Comparison of ENCODE assay signal across 28 mouse cellular contexts in the genomic region with DNA sequence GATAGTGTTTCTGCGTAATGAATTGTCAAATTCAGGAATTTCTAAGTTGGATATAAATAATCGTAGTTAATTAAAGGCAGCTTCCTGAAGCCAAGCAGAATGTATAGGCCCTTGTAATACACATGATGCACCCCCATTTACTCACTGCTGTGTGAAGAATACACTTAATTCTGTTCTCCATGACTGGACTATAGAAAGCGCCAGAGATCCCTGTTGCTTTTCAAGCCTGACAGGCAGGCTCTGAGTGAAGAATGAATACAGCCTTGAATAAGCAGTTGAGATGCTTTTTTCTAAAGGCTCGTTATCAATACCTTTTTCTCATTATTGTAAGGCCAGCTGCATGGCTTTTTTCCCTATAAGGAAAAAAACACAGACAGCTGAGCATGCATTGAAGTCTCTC. TPM values are rescaled to one million over a fixed set of nuclear protein-coding genes. Genes with fewer than 3 reads are reported as not detected.
DNase-seq lines count a peak whose midpoint lies in the region; ATAC-seq lines count a peak whose summit lies in the region.
"Had no signal": no experiment of that assay in that cellular context is flagged by ENCODE, and none has a peak within 500 bp of the region (broad histone marks: within the 10 kb centered on the region; RNA-seq: fewer than 3 reads in every experiment).

No protein-coding gene starts in this region.

- ATAC-seq in hindbrain, embryonic 11.5 days (ENCODE audit: low FRiP score) = peak; percentile 71; the same call in 1 of the 2 replicates
- ATAC-seq in neural tube, embryonic 14.5 days (ENCODE audit: low read depth) = 0 out of 2 replicates have a peak, but pooled peaks have one; percentile 30
- ATAC-seq in neural tube, embryonic 15.5 days (ENCODE audit: low FRiP score) = no peak
- ATAC-seq in midbrain, embryonic 16.5 days = no peak
- ATAC-seq: activated CD4-positive, CD25-positive, alpha-beta regulatory T cell, adult 4 months; intestine, embryonic 16.5 days had no signal

- DNase-seq in embryo, embryonic 10.5 days (ENCODE audit: low spot score) = peak; percentile 45
- DNase-seq in embryo, embryonic 10 days (ENCODE audit: low spot score) = no peak
- DNase-seq in hindbrain, embryonic 11.5 days (ENCODE audit: low spot score) = peak; percentile 23
- no peak for DNase-seq in hindbrain, embryonic 10.5 days (ENCODE audit: low spot score)
- DNase-seq in gastrocnemius, adult 8-10 months (ENCODE audit: low spot score in 2 of 2) = no peak
- DNase-seq: adrenal gland, adult 8-10 months; cerebellum, adult 9-11 months; gastrocnemius, postnatal 14 days; heart, adult 11 months; kidney, adult 9 months; kidney, postnatal 14 days; liver, embryonic 13.5 days; lung, adult 2 months; lung, postnatal 14 days; thymus, adult 18-20 months; thymus, postnatal 36 days had no signal

- H3K27me3 ChIP-seq in hindbrain, embryonic 11.5 days (ENCODE audit: control insufficient read depth, insufficient read depth, low read length) = no peaks in the 10 kb centered on the region
- H3K27me3 ChIP-seq in hindbrain, embryonic 10.5 days (ENCODE audit: insufficient read depth, poor library complexity, severe bottlenecking) = no peaks in the 10 kb centered on the region
- no peaks in the 10 kb centered on the region for H3K27me3 ChIP-seq in neural tube, embryonic 14.5 days (ENCODE audit: control insufficient read depth, insufficient read depth, low read length)
- H3K27me3 ChIP-seq in neural tube, embryonic 15.5 days (replicated peaks) = no peaks in the 10 kb centered on the region
- no peaks in the 10 kb centered on the region for H3K27me3 ChIP-seq in midbrain, embryonic 16.5 days (ENCODE audit: control insufficient read depth, insufficient read depth, low read depth, low read length)
- H3K27me3 ChIP-seq: embryonic facial prominence, embryonic 15.5 days; limb, embryonic 12.5 days; liver, embryonic 13.5 days; neural tube, embryonic 12.5 days had no signal

- H3K4me1 ChIP-seq in hindbrain, embryonic 11.5 days (replicated peaks; ENCODE audit: control insufficient read depth, insufficient read depth, low read length) = no peaks in the 10 kb centered on the region
- H3K4me1 ChIP-seq in hindbrain, embryonic 10.5 days (replicated peaks) = peaks cover 29% of the 10 kb centered on the region
- H3K4me1 ChIP-seq in neural tube, embryonic 14.5 days (ENCODE audit: control insufficient read depth, insufficient read depth, low read length) = no peaks in the 10 kb centered on the region
- H3K4me1 ChIP-seq in neural tube, embryonic 15.5 days = peaks cover 11% of the 10 kb centered on the region; the same call in 1 of the 2 replicates
- H3K4me1 ChIP-seq in midbrain, embryonic 16.5 days (ENCODE audit: control insufficient read depth, insufficient read depth, low read length) = peaks cover 4% of the 10 kb centered on the region; the same call in 1 of the 2 replicates
- H3K4me1 ChIP-seq: embryonic facial prominence, embryonic 15.5 days; limb, embryonic 12.5 days; liver, embryonic 13.5 days had no signal

- no peaks in the 10 kb centered on the region for H3K9me3 ChIP-seq in hindbrain, embryonic 11.5 days (ENCODE audit: control insufficient read depth, low read length)
- no peaks in the 10 kb centered on the region for H3K9me3 ChIP-seq in hindbrain, embryonic 10.5 days
- H3K9me3 ChIP-seq in neural tube, embryonic 14.5 days (ENCODE audit: control insufficient read depth, low read length) = no peaks in the 10 kb centered on the region
- H3K9me3 ChIP-seq in neural tube, embryonic 15.5 days (replicated peaks) = no peaks in the 10 kb centered on the region
- H3K9me3 ChIP-seq in midbrain, embryonic 16.5 days (replicated peaks; ENCODE audit: control insufficient read depth, low read length, poor library complexity, severe bottlenecking) = no peaks in the 10 kb centered on the region
- H3K9me3 ChIP-seq: embryonic facial prominence, embryonic 15.5 days; limb, embryonic 12.5 days; liver, embryonic 13.5 days; neural tube, embryonic 12.5 days had no signal

- WGBS in hindbrain, embryonic 11.5 days = 44% methylated on average over 4 of the region's 4 CpGs
- WGBS in hindbrain, embryonic 10.5 days = 56% methylated on average over 4 of the region's 4 CpGs
- WGBS in neural tube, embryonic 14.5 days = 40% methylated on average over 4 of the region's 4 CpGs
- WGBS in neural tube, embryonic 15.5 days = 38% methylated on average over 4 of the region's 4 CpGs
- 30% methylated on average over 4 of the region's 4 CpGs for whole genome bisulfite sequencing in midbrain, embryonic 16.5 days

- H3K4me2 ChIP-seq in hindbrain, embryonic 11.5 days (replicated peaks; ENCODE audit: low read depth, low read length) = no peak overlapping the region
- no peak overlapping the region for H3K4me2 ChIP-seq in neural tube, embryonic 14.5 days (ENCODE audit: low read depth, low read length)
- no peak overlapping the region for H3K4me2 ChIP-seq in neural tube, embryonic 15.5 days
- H3K4me2 ChIP-seq in midbrain, embryonic 16.5 days (ENCODE audit: low read length) = no peak overlapping the region
- H3K4me2 ChIP-seq: embryonic facial prominence, embryonic 15.5 days; heart, embryonic 11.5 days; limb, embryonic 12.5 days; liver, embryonic 13.5 days; neural tube, embryonic 12.5 days had no signal

- no peak overlapping the region for H3K9ac ChIP-seq in hindbrain, embryonic 11.5 days (ENCODE audit: low read depth, low read length)
- no peak overlapping the region for H3K9ac ChIP-seq in neural tube, embryonic 14.5 days (replicated peaks; ENCODE audit: low read depth, low read length)
- no peak overlapping the region for H3K9ac ChIP-seq in neural tube, embryonic 15.5 days (replicated peaks)
- H3K9ac ChIP-seq in midbrain, embryonic 16.5 days (ENCODE audit: low read depth, low read length) = no peak overlapping the region
- H3K9ac ChIP-seq: embryonic facial prominence, embryonic 15.5 days; limb, embryonic 12.5 days; liver, embryonic 13.5 days; neural tube, embryonic 12.5 days had no signal

- H3K36me3 ChIP-seq in hindbrain, embryonic 11.5 days (ENCODE audit: control insufficient read depth, insufficient read depth, low read length) = 0 out of 2 replicates have a peak, but pooled peaks cover 2% of the 10 kb centered on the region
- peaks cover 63% of the 10 kb centered on the region for H3K36me3 ChIP-seq in hindbrain, embryonic 10.5 days
- peaks cover 9% of the 10 kb centered on the region; the same call in 1 of the 2 replicates for H3K36me3 ChIP-seq in neural tube, embryonic 14.5 days (ENCODE audit: control insufficient read depth, insufficient read depth, low read length)
- H3K36me3 ChIP-seq in neural tube, embryonic 15.5 days = peaks cover 26% of the 10 kb centered on the region
- peaks cover 18% of the 10 kb centered on the region for H3K36me3 ChIP-seq in midbrain, embryonic 16.5 days (ENCODE audit: control insufficient read depth, insufficient read depth, low read length)
- H3K36me3 ChIP-seq: liver, embryonic 13.5 days had no signal

- H3K4me3 ChIP-seq in hindbrain, embryonic 11.5 days (ENCODE audit: low read depth, low read length) = no peak overlapping the region
- no peak overlapping the region for H3K4me3 ChIP-seq in hindbrain, embryonic 10.5 days
- H3K4me3 ChIP-seq in neural tube, embryonic 14.5 days (ENCODE audit: low read depth, low read length) = no peak overlapping the region
- no peak overlapping the region for H3K4me3 ChIP-seq in neural tube, embryonic 15.5 days (replicated peaks)
- no peak overlapping the region for H3K4me3 ChIP-seq in midbrain, embryonic 16.5 days (ENCODE audit: low read depth, low read length)
- H3K4me3 ChIP-seq: embryonic facial prominence, embryonic 15.5 days; limb, embryonic 12.5 days; liver, embryonic 13.5 days; neural tube, embryonic 12.5 days had no signal

- no peak overlapping the region for H3K27ac ChIP-seq in hindbrain, embryonic 11.5 days (ENCODE audit: low read depth, low read length)
- no peak overlapping the region for H3K27ac ChIP-seq in hindbrain, embryonic 10.5 days
- no peak overlapping the region for H3K27ac ChIP-seq in neural tube, embryonic 14.5 days (ENCODE audit: low read depth, low read length)
- no peak overlapping the region for H3K27ac ChIP-seq in neural tube, embryonic 15.5 days (replicated peaks)
- H3K27ac ChIP-seq in midbrain, embryonic 16.5 days (ENCODE audit: low read length) = 0 out of 2 replicates have a peak overlapping the region, but pooled peaks have one; percentile 22
- H3K27ac ChIP-seq: embryonic facial prominence, embryonic 15.5 days; limb, embryonic 12.5 days; liver, embryonic 13.5 days; neural tube, embryonic 12.5 days had no signal

RNA-seq across cellular contexts. Expression of gene Wasf1, which starts 59.4 kb away (rescaled TPM):
- 43.0 and 43.8 TPM in 2 replicates for polyA plus RNA-seq in hindbrain, embryonic 11.5 days (2014; fragmentation: Nextera tagmentation; extraction: Ambion mirVana)
- polyA plus RNA-seq in hindbrain, embryonic 10.5 days (2016; fragmentation: Nextera tagmentation; extraction: Ambion mirVana) = 51.6 and 60.5 TPM in 2 replicates
- 112 and 122 TPM in 2 replicates for polyA plus RNA-seq in neural tube, embryonic 14.5 days (2014; fragmentation: Nextera tagmentation; extraction: Ambion mirVana)
- 98.8 and 105 TPM in 2 replicates for polyA plus RNA-seq in neural tube, embryonic 15.5 days (2015; fragmentation: Nextera tagmentation; extraction: Ambion mirVana)
- polyA plus RNA-seq in midbrain, embryonic 16.5 days (2015; fragmentation: Nextera tagmentation; extraction: Ambion mirVana) = 126 and 136 TPM in 2 replicates
- total RNA-seq in gastrocnemius, adult 8-10 months (2022) = under 1 TPM; 0.19 to 0.31 (median 0.23) TPM
- total RNA-seq: common myeloid progenitor, adult 5-6 weeks; hematopoietic stem cell, adult 5-6 weeks; megakaryocyte, adult 5-6 weeks had no signal

RNA-seq across cellular contexts. Expression of gene Cdc40, which starts 59.6 kb away (rescaled TPM):
- polyA plus RNA-seq in hindbrain, embryonic 11.5 days (2014; fragmentation: Nextera tagmentation; extraction: Ambion mirVana) = 32.4 and 37.5 TPM in 2 replicates
- polyA plus RNA-seq in hindbrain, embryonic 10.5 days (2016; fragmentation: Nextera tagmentation; extraction: Ambion mirVana) = 28.0 and 34.8 TPM in 2 replicates
- 26.5 and 29.7 TPM in 2 replicates for polyA plus RNA-seq in neural tube, embryonic 14.5 days (2014; fragmentation: Nextera tagmentation; extraction: Ambion mirVana)
- 22.9 and 25.4 TPM in 2 replicates for polyA plus RNA-seq in neural tube, embryonic 15.5 days (2015; fragmentation: Nextera tagmentation; extraction: Ambion mirVana)
- 23.4 and 24.8 TPM in 2 replicates for polyA plus RNA-seq in midbrain, embryonic 16.5 days (2015; fragmentation: Nextera tagmentation; extraction: Ambion mirVana)
- total RNA-seq in gastrocnemius, adult 8-10 months (2022) = 1 to 10 TPM; 4.7 to 6.7 (median 5.2) TPM

Comparison
In these comparisons a context has a peak if more than half of its experiments do, and no peak if none do; other contexts are left out.
1. DNase-seq: peak in embryo, embryonic 10.5 days (single experiment) and hindbrain, embryonic 11.5 days (single experiment); none in embryo, embryonic 10 days (single experiment), hindbrain, embryonic 10.5 days (single experiment) and gastrocnemius, adult 8-10 months (0 of 2).
2. ATAC-seq: peak in hindbrain, embryonic 11.5 days (single experiment) and neural tube, embryonic 14.5 days (single experiment); none in neural tube, embryonic 15.5 days (single experiment) and midbrain, embryonic 16.5 days (single experiment).